Mouse (Mus musculus) adrenal gland, postnatal 25 days (tissue): ENCODE data around the gene Gpr31b. TPM values are rescaled to one million over a fixed set of nuclear protein-coding genes. Genes with fewer than 3 reads are reported as not detected.
"Not testable (repeated sequence)": the region's sequence is repeated elsewhere in the genome, so short reads cannot be mapped to it uniquely, and the experiment has no call there.

Experiments used
- DNase-seq: peaks from one replicate; pipeline ENCODE4 v3.0.0; 2021; ENCODE audit warnings: mixed read lengths
- long read RNA-seq: library from polyadenylated mRNA; stranded (forward); transcript quantifications from one replicate; pipeline ENCODE4 v2.0.0, GENCODE M21; 2021
- total RNA-seq: library from RNA; stranded (reverse); gene quantifications from 2 replicates; pipeline ENCODE4 v1.2.3, GENCODE M21; 2021

Gene Gpr31b
- 0.49 TPM in 1 of 2 replicates, not detected in the other for total RNA-seq
- long read RNA-seq = 0 reads

DNA sequence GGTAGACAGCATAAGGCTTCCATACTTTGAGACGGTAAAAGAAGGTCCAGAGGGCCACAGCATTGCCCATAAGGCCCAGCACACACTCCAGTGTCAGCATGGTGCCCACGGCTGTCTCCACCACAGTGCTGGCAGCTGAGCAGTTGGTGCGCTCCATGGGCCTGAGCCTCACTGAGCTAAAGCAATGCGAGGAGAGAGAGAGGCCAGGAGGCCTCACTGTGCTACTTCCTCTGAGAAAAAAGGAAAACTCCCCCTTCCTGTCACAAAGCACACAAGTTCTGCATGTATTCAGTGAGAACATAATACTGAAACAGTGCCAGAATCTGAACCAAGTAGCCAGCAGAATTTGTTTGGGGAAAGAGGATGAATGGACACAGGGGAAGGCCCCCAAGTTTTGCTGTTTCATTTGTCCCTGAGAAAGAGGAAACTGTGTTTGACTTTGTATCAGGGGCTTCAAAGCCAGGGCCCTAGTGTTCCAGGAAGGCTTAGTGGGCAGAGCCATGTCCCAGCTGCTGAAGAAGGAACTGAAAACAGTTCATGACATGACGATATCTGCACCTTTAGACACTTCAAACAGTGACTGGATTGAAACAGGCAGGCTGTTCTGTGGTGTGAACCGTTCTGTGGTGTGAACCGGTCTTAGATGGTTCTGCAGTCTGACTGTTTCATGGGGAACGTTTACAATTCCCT, at the start of gene Gpr31b:
Gpr31b (minus strand) TSS at position 173 of the 690 bp plus-strand sequence.
- not testable (repeated sequence) for DNase-seq

GRCm38 (mm10) chr17:13092960-13093359, 40.9 kb upstream of the Gpr31b start:
- DNase-seq = not testable (repeated sequence)

- DNase-seq = not testable (repeated sequence)
Measured at GRCm38 (mm10) chr17:13092100-13092764, 40.1 kb upstream of the Gpr31b start.

DNA sequence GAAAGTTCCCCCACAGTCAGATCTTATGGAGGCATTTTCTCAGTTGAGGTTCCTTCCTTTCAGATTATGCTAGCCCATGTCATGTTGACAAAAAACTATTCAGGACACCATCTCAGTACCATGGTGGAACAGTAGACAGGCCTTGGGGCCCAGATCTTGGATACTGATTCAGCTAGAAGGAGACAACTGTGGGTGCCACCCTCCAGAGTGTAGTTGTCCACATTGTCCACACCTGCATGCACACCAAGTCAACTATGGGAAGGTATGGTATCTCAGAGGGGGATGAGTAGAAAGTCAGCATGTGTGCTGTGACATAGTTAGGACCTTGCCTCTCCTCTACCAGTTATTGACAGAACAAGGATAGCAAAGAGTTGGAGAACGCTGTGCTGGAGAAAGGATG, 39.4 kb upstream of the Gpr31b start:
- DNase-seq = not testable (repeated sequence)

- DNase-seq = not testable (repeated sequence)
Measured at GRCm38 (mm10) chr17:13069227-13069626, 17.1 kb upstream of the Gpr31b start.

DNA sequence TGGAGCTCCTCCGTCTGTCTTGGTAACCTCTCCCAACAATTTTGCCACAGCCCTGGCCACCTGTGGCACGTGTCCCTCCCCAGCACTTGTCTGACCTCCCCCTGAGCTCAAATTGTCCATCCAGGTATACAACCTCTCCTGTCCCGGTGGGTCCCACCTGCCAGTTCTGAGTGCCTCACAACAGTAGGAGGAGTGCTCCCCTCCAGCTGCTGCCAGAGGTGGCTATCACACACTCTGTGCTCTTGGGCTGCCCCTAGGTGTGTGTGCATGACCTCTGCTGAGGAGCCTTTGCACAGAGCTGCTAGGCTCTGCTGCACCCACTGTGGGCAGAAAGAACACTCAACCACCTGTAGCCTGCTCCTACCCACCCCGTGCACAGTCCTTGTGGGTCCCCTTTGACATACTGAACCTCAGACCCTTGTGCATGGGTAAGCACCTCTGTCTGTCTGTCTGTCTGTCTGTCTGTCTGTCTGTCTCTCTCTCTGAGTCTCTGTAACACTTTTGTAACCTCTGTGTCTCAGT, 15.8 kb upstream of the Gpr31b start:
- not testable (repeated sequence) for DNase-seq

- not testable (repeated sequence) for DNase-seq
Measured at GRCm38 (mm10) chr17:13062882-13063281, 10.8 kb upstream of the Gpr31b start.

GRCm38 (mm10) chr17:13060804-13061203, 8.7 kb upstream of the Gpr31b start, which contains the start of gene Tcp10b:
Gene Tcp10b (plus strand): TSS chr17:13061104.
- DNase-seq = not testable (repeated sequence)

GRCm38 (mm10) chr17:13043846-13044673, 8.0 kb downstream of the Gpr31b start:
- not testable (repeated sequence) for DNase-seq

- DNase-seq = not testable (repeated sequence)
Measured at GRCm38 (mm10) chr17:13036627-13037192, 15.4 kb downstream of the Gpr31b start.

DNA sequence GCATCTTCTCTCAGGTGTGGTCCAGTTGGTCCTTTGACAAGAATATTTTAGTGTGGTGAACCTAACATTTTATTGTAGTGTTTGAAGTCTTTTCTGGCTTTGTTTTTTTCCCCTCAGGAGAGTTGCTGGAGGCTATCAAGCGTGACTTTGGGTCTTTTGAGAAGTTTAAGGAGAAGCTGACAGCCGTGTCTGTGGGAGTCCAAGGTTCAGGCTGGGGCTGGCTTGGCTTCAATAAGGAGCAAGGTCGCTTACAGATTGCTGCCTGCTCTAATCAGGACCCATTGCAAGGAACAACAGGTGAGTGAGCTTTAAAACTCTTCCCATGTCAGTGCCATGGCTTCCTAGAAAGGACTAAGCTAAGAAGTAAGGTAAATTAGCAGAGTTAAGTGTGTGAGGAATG, 38.8 kb downstream of the Gpr31b start:
- DNase-seq = no peak

GRCm38 (mm10) chr17:13009887-13010286, 42.2 kb downstream of the Gpr31b start:
- DNase-seq = no peak

DNA sequence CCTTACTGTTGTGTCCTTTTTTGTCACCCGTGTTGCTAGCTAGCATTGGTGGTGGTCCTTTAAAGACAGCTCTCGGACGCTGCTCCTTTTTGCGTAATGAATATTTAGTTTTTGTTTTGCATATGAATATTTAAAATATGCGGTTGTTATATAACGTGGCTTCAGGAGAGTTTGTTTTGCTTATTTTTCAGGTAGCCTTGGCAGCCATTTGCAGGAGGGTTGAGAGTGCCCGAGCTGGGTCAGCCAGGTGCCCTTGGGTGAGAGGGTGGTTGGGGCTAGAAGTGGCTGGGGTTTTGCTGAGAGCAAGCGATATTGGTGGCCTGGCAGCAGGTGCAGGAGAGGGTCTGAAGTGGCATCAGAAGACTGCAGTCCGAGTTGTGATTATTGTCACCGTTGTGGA, 43.6 kb downstream of the Gpr31b start:
- DNase-seq = peak; percentile 7

DNA sequence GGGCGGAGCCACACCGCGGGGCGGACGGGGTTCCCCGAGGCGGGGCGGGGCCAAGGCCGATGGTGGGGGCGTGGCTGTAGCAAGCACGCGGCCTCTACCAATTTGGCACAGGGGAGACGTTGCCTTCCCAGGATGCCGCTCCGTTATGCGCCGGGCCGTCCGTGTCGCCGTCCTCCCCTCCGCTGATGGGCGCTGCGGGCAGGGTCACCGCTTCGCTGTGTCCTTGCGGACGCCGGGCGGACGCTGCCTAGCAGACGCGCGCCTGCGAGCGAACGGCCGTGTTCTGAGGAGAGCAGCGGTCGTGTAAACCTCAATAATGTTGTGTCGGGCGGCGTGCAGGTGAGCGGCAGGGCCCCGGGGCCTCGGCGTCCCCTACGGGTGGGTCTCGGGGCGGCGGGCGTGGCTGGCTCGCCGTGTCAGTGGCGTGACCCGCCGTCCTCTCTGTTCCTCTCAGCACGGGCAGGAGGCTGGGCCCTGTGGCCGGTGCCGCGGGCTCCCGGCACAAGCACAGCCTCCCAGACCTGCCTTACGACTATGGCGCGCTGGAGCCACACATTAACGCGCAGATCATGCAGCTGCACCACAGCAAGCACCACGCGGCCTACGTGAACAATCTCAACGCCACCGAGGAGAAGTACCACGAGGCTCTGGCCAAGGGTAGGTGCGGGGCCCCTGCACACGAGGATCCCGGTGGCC, 44.2 kb downstream of the Gpr31b start:
- DNase-seq = peak; percentile 100

DNA sequence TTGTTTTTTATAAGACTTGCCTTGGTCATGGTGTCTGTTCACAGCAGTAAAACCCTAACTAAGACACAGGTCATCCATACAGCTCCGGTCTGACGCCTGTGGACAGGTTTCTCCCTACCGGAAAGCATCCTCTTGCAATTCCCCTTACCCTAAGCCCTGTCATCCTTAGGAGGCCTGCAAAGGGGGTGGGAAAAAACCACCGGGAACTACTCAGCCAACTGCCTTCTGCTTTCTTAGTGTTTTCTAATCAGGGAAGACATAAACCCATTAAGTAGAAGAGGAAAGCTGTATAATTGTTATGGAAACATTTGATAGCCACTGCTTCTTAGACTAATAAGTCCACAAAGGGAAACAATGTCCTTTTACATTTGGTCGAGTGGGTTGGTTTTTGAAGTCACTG, 45.1 kb downstream of the Gpr31b start:
- no peak for DNase-seq

DNA sequence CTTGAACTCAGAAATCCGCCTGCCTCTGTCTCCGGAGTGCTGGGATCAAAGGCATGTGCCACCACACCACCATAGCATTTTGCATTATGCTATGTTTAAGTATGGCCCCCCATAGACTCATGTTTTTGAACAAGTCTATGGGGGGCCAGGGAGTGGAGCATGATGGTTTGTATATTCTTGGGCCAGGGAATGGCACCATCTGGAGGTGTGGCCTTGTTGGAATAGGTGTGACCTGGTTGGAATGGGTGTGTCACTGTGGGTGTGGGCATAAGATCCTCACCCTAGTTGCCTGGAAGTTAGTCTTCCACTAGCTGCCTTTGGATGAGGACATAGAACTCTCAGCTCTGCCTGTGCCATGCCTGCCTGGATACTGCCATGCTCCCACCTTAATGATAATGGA, 45.5 kb downstream of the Gpr31b start, which contains the start of gene Sod2:
Sod2 (plus strand) TSS at position 301 of the 400 bp plus-strand sequence.
- DNase-seq = not testable (repeated sequence)

DNA sequence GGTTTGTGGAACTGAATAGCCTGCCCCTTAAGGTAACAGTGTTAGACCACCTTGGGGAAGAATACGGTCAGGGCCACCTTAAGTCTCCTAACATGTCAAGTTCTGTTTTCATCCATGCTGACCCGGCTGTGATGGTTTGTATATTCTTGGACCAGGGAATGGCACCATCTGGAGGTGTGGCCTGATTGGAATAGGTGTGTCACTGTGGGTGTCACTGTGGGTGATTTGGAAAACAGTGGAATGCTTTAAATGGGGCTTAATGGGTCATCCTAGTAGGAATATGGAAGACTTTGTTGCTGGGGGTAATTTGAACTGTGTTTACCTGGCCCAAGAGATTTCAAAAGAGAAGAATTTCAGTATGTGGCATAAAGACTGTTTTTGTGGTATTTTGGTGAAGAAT, 47.7 kb downstream of the Gpr31b start:
- not testable (repeated sequence) for DNase-seq

GRCm38 (mm10) chr17:13002243-13002642, 49.9 kb downstream of the Gpr31b start:
- not testable (repeated sequence) for DNase-seq
